Mouse (Mus musculus) neural tube, embryonic 15.5 days (tissue): ENCODE data around the gene Bclaf3. TPM values are rescaled to one million over a fixed set of nuclear protein-coding genes. Genes with fewer than 3 reads are reported as not detected.
"Not testable (repeated sequence)": the region's sequence is repeated elsewhere in the genome, so short reads cannot be mapped to it uniquely, and the experiment has no call there.

Experiments used
- ATAC-seq: fragments of 200-750 bp; cut with Nextera tagmentation; 2 replicates; pipeline ENCODE4 v1.8.0; 2017; ENCODE audit warnings: mild to moderate bottlenecking, moderate TSS enrichment, moderate library complexity; ENCODE audit not compliant: low FRiP score
- H3K27ac ChIP-seq: fragments of 300-500 bp; sonication (generic); replicated peaks from 2 replicates; pipeline ENCODE4 v1.5.1; 2015; ENCODE audit warnings: mild to moderate bottlenecking, inconsistent platforms
- H3K27me3 ChIP-seq: fragments of 300-500 bp; sonication (generic); replicated peaks from 2 replicates; pipeline ENCODE4 v1.6.1; 2015; ENCODE audit warnings: inconsistent platforms
- H3K36me3 ChIP-seq: fragments of 300-500 bp; sonication (generic); 2 replicates; pipeline ENCODE4 v1.6.1; 2015; ENCODE audit warnings: inconsistent platforms
- H3K4me1 ChIP-seq: fragments of 300-500 bp; sonication (generic); 2 replicates; pipeline ENCODE4 v1.6.1; 2015; ENCODE audit warnings: inconsistent platforms
- H3K4me2 ChIP-seq: fragments of 300-500 bp; sonication (generic); 2 replicates; pipeline ENCODE4 v1.6.1; 2015; ENCODE audit warnings: inconsistent platforms, mild to moderate bottlenecking, moderate library complexity
- H3K4me3 ChIP-seq: fragments of 300-500 bp; sonication (generic); replicated peaks from 2 replicates; pipeline ENCODE4 v1.5.1; 2015; ENCODE audit warnings: mild to moderate bottlenecking, inconsistent platforms
- H3K9ac ChIP-seq: fragments of 300-500 bp; sonication (generic); replicated peaks from 2 replicates; pipeline ENCODE4 v1.6.1; 2015; ENCODE audit warnings: mild to moderate bottlenecking, inconsistent platforms
- H3K9me3 ChIP-seq: fragments of 300-500 bp; sonication (generic); replicated peaks from 2 replicates; pipeline ENCODE4 v1.6.1; 2016; ENCODE audit warnings: inconsistent platforms
- WGBS: fragments of 180-500 bp; shearing (Covaris S2); methylation state at CpG from one replicate; pipeline ENCODE4 v1.1.7; 2015; ENCODE audit warnings: mixed read lengths; 5-methylcytosine and 5-hydroxymethylcytosine counted together
- polyA plus RNA-seq: library from polyadenylated mRNA; unstranded; fragments of >200 nt; fragmentation: Nextera tagmentation; extraction: Ambion mirVana; gene quantifications from 2 replicates; pipeline ENCODE4 v1.2.1, GENCODE M21; 2015

Gene Bclaf3
- polyA plus RNA-seq, result 20.6 and 21.4 TPM in 2 replicates

- H3K9me3 ChIP-seq, result no peaks in the 10 kb centered on the region
- H3K27ac ChIP-seq, result no peak within 1 kb of the TSS
- WGBS, result 86% methylated on average over 6 of the region's 6 CpGs
- H3K27me3 ChIP-seq, result 0 out of 2 replicates have a peak, but pooled peaks cover 5% of the 10 kb centered on the region
- no peaks in the 10 kb centered on the region for H3K36me3 ChIP-seq
- ATAC-seq, result no peak
- H3K4me1 ChIP-seq, result no peaks in the 10 kb centered on the region
- H3K4me2 ChIP-seq, result no peak within 1 kb of the TSS
- no peak within 1 kb of the TSS for H3K4me3 ChIP-seq
- no peak within 1 kb of the TSS for H3K9ac ChIP-seq
Measured at GRCm38 (mm10) chrX:159526388-159526787, at the start of gene Bclaf3. Gene Bclaf3 (plus strand): TSS chrX:159526688.

- not testable (repeated sequence) for H3K27me3 ChIP-seq, H3K4me1 ChIP-seq, H3K27ac ChIP-seq, H3K9me3 ChIP-seq, ATAC-seq, H3K36me3 ChIP-seq, H3K4me2 ChIP-seq, H3K4me3 ChIP-seq, H3K9ac ChIP-seq
- 84% methylated on average over 4 of the region's 4 CpGs for WGBS
Measured at GRCm38 (mm10) chrX:159478243-159478940, 48.1 kb upstream of the Bclaf3 start.

- Histone ChIP-seq H3K9me3 (no peaks in the 10 kb centered on the region), H3K4me3 (no peak overlapping the region), H3K4me1 (no peaks in the 10 kb centered on the region), H3K4me2 (no peak overlapping the region), H3K9ac (no peak overlapping the region), H3K27ac (no peak overlapping the region), H3K27me3 (no peaks in the 10 kb centered on the region), H3K36me3 (no peaks in the 10 kb centered on the region)
- ATAC-seq, result no peak
- WGBS, result 71% methylated on average over 1 of the region's 1 CpGs
Measured at GRCm38 (mm10) chrX:159484247-159484646, 42.2 kb upstream of the Bclaf3 start.

DNA sequence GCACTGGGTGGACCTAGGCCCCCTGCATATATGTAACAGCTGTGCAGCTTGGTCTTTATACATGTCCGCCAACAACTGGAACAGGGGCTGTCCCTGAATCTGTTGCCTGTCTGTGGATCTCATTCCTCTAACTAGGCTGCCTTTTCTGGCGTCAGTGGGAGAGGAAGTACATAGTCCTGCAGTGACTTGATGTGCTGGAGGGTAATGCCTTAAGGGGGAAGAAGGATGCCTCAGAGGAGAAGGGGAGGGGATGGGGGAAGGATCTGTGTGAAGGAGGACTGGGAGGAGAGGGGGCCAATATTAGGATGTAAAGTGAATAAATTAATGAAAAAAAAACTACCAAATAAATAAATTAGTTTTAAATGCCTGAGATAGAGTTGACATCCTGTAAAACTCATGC is 23.3 kb upstream of the Bclaf3 start:
- Histone ChIP-seq H3K4me2 (no peak overlapping the region), H3K4me1 (no peaks in the 10 kb centered on the region), H3K36me3 (no peaks in the 10 kb centered on the region), H3K9me3 (no peaks in the 10 kb centered on the region), H3K4me3 (no peak overlapping the region), H3K9ac (no peak overlapping the region), H3K27ac (no peak overlapping the region), H3K27me3 (no peaks in the 10 kb centered on the region)
- 60% methylated on average over 2 of the region's 2 CpGs for WGBS
- no peak for ATAC-seq

GRCm38 (mm10) chrX:159508331-159509036 is 18.0 kb upstream of the Bclaf3 start:
- Histone ChIP-seq H3K27me3 (no peaks in the 10 kb centered on the region), H3K4me3 (no peak overlapping the region), H3K9me3 (no peaks in the 10 kb centered on the region), H3K4me1 (no peaks in the 10 kb centered on the region), H3K9ac (no peak overlapping the region), H3K36me3 (no peaks in the 10 kb centered on the region), H3K27ac (no peak overlapping the region), H3K4me2 (no peak overlapping the region)
- no peak for ATAC-seq
- 57% methylated on average over 19 of the region's 19 CpGs for WGBS

DNA sequence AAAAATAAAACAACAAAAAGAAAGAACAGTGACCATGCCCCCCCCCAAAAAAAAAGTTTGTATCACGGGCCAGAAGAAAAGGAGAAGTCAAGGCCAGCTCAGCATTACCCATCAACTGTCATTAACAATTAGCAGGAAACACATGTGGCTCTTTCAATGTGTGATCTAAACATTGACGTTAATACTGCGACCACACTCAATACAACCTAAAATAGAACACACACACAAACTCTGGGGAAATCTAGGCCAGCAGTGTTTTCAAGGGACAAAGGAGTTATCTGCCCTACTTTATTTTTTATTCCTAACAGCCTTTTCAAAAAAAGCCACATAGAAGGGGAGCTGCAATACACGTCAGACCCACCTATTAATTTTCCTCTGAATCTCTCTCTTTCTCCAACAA is 17.4 kb upstream of the Bclaf3 start:
- Histone ChIP-seq H3K36me3 (no peaks in the 10 kb centered on the region), H3K4me2 (no peak overlapping the region), H3K9me3 (no peaks in the 10 kb centered on the region), H3K9ac (no peak overlapping the region), H3K4me3 (no peak overlapping the region), H3K27me3 (no peaks in the 10 kb centered on the region), H3K4me1 (no peaks in the 10 kb centered on the region), H3K27ac (no peak overlapping the region)
- 84% methylated on average over 4 of the region's 4 CpGs for WGBS
- no peak for ATAC-seq

- H3K27me3 ChIP-seq, result no peaks in the 10 kb centered on the region
- no peak overlapping the region for H3K4me2 ChIP-seq
- H3K27ac ChIP-seq, result no peak overlapping the region
- no peaks in the 10 kb centered on the region for H3K36me3 ChIP-seq
- H3K4me1 ChIP-seq, result no peaks in the 10 kb centered on the region
- H3K4me3 ChIP-seq, result no peak overlapping the region
- no peak for ATAC-seq
- H3K9ac ChIP-seq, result no peak overlapping the region
- no peaks in the 10 kb centered on the region for H3K9me3 ChIP-seq
- 80% methylated on average over 19 of the region's 19 CpGs for WGBS
Measured at GRCm38 (mm10) chrX:159509847-159510715, 16.4 kb upstream of the Bclaf3 start.

- Histone ChIP-seq H3K27ac (no peak overlapping the region), H3K9me3 (no peaks in the 10 kb centered on the region), H3K9ac (no peak overlapping the region), H3K4me3 (no peak overlapping the region), H3K4me2 (no peak overlapping the region), H3K4me1 (no peaks in the 10 kb centered on the region), H3K27me3 (no peaks in the 10 kb centered on the region), H3K36me3 (no peaks in the 10 kb centered on the region)
- no peak for ATAC-seq
- WGBS, result 76% methylated on average over 9 of the region's 9 CpGs
Measured at GRCm38 (mm10) chrX:159510716-159511051, 15.8 kb upstream of the Bclaf3 start.

DNA sequence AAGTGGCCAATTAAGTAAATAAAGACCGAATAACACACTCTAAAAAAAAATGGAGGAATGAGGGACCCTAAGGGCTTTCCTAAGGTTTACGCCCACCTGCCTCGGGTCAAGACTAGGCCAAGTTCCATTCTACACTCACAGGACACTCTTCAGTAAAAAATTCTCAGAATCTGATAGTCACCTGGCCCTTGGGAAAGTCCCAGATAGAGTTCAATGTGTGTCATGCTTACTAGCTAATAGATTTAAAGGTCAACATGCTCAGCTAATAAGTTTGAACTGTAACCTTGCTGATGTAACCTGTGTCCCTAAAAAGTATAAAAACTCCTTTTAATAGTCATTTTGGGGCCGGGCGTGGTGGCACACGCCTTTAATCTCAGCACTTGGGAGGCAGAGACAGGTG is 10.9 kb upstream of the Bclaf3 start:
- Histone ChIP-seq H3K4me2 (no peak overlapping the region), H3K36me3 (no peaks in the 10 kb centered on the region), H3K4me1 (no peaks in the 10 kb centered on the region), H3K27ac (no peak overlapping the region), H3K9me3 (no peaks in the 10 kb centered on the region), H3K9ac (no peak overlapping the region), H3K27me3 (no peaks in the 10 kb centered on the region), H3K4me3 (no peak overlapping the region)
- 93% methylated on average over 6 of the region's 6 CpGs for WGBS
- ATAC-seq, result no peak

GRCm38 (mm10) chrX:159521780-159522179 is 4.7 kb upstream of the Bclaf3 start:
- 73% methylated on average over 3 of the region's 3 CpGs for WGBS
- H3K4me3 ChIP-seq, result no peak overlapping the region
- H3K36me3 ChIP-seq, result no peaks in the 10 kb centered on the region
- H3K9me3 ChIP-seq, result no peaks in the 10 kb centered on the region
- no peak overlapping the region for H3K27ac ChIP-seq
- no peak overlapping the region for H3K9ac ChIP-seq
- H3K4me2 ChIP-seq, result no peak overlapping the region
- no peaks in the 10 kb centered on the region for H3K4me1 ChIP-seq
- 0 out of 2 replicates have a peak, but pooled peaks cover 5% of the 10 kb centered on the region for H3K27me3 ChIP-seq
- no peak for ATAC-seq

- Histone ChIP-seq H3K27ac (no peak overlapping the region), H3K9me3 (no peaks in the 10 kb centered on the region), H3K4me1 (no peaks in the 10 kb centered on the region), H3K4me3 (no peak overlapping the region), H3K9ac (no peak overlapping the region), H3K36me3 (no peaks in the 10 kb centered on the region), H3K27me3 (0 out of 2 replicates have a peak, but pooled peaks cover 5% of the 10 kb centered on the region), H3K4me2 (no peak overlapping the region)
- ATAC-seq, result no peak
- 80% methylated on average over 4 of the region's 4 CpGs for WGBS
Measured at GRCm38 (mm10) chrX:159522651-159523050, 3.8 kb upstream of the Bclaf3 start.
